Mouse (Mus musculus): ENCODE results near the gene Kif26b.

GRCm38 (mm10) chr1:178667808-178668207 is 138.9 kb downstream of the Kif26b start:
- TF ChIP-seq CTCF (IDR thresholded peaks at IDR 0.05; ENCODE audit: borderline replicate concordance, insufficient read depth, low read depth, low read length) (no peak), POLR2A (IDR thresholded peaks at IDR 0.05; ENCODE audit: borderline replicate concordance, insufficient read depth, low read length) (no peak)

Data from cerebellum, adult 2 months (tissue).